Mouse (Mus musculus): ENCODE measurements around the gene Sbk3. TPM values are rescaled to one million over a fixed set of nuclear protein-coding genes. Genes with fewer than 3 reads are reported as not detected.

Gene Sbk3
- polyA plus RNA-seq, 1 experiment = 0.25 TPM

Other genes starting within 250 kb of the Sbk3 start
- gene Tmem150b, start 245.9 kb downstream of the Sbk3 start, polyA plus RNA-seq (2012; rRNA removed) = 0.99 and 1.1 TPM in 2 replicates
- 69.0 and 73.6 TPM in 2 replicates for gene Kmt5c, start 231.1 kb downstream of the Sbk3 start, polyA plus RNA-seq (2012; rRNA removed)
- 40.5 and 61.3 TPM in 2 replicates for gene Cox6b2, start 218.1 kb downstream of the Sbk3 start, polyA plus RNA-seq (2012; rRNA removed)
- gene Fam71e2, start 199.9 kb downstream of the Sbk3 start, polyA plus RNA-seq (2012; rRNA removed) = 0.06 and 0.08 TPM in 2 replicates
- 0.61 and 0.62 TPM in 2 replicates for gene Il11, start 188.3 kb downstream of the Sbk3 start, polyA plus RNA-seq (2012; rRNA removed)
- gene Tmem190, start 188.2 kb downstream of the Sbk3 start, polyA plus RNA-seq (2012; rRNA removed) = not detected in 2 replicates
- 13.6 and 14.6 TPM in 2 replicates for gene Tmem238, start 181.5 kb downstream of the Sbk3 start, polyA plus RNA-seq (2012; rRNA removed)
- gene Rpl28, start 178.3 kb downstream of the Sbk3 start, polyA plus RNA-seq (2012; rRNA removed) = 448 and 645 TPM in 2 replicates
- gene Ube2s, start 158.6 kb downstream of the Sbk3 start, polyA plus RNA-seq (2012; rRNA removed) = 115 and 129 TPM in 2 replicates
- gene Shisa7, start 126.5 kb downstream of the Sbk3 start, polyA plus RNA-seq (2012; rRNA removed) = 1.1 and 1.3 TPM in 2 replicates
- gene Isoc2b, start 100.9 kb downstream of the Sbk3 start, polyA plus RNA-seq (2012; rRNA removed) = 16.3 and 19.4 TPM in 2 replicates
- gene Isoc2a, start 94.0 kb downstream of the Sbk3 start, polyA plus RNA-seq (2012; rRNA removed) = 17.1 and 21.3 TPM in 2 replicates
- 0.15 and 0.22 TPM in 2 replicates for gene Gm36210, start 64.7 kb downstream of the Sbk3 start, polyA plus RNA-seq (2012; rRNA removed)
- 7.7 and 10.1 TPM in 2 replicates for gene Zfp628, start 56.0 kb downstream of the Sbk3 start, polyA plus RNA-seq (2012; rRNA removed)
- 10.6 and 14.1 TPM in 2 replicates for gene Nat14, start 49.1 kb downstream of the Sbk3 start, polyA plus RNA-seq (2012; rRNA removed)
- 10.5 and 12.9 TPM in 2 replicates for gene Ssc5d, start 45.4 kb downstream of the Sbk3 start, polyA plus RNA-seq (2012; rRNA removed)
- gene Sbk2, start 6.8 kb downstream of the Sbk3 start, polyA plus RNA-seq (2012; rRNA removed) = 0.29 and 0.46 TPM in 2 replicates
- gene Zfp579, start 25.0 kb upstream of the Sbk3 start, polyA plus RNA-seq (2012; rRNA removed) = 35.6 and 38.2 TPM in 2 replicates
- 25.1 and 25.4 TPM in 2 replicates for gene Zfp524, start 43.2 kb upstream of the Sbk3 start, polyA plus RNA-seq (2012; rRNA removed)
- 19.5 and 22.8 TPM in 2 replicates for gene Fiz1, start 43.5 kb upstream of the Sbk3 start, polyA plus RNA-seq (2012; rRNA removed)
- 0.25 TPM in 1 of 2 replicates, not detected in the other for gene Gm44973, start 44.3 kb upstream of the Sbk3 start, polyA plus RNA-seq (2012; rRNA removed)
- gene Zfp865, start 49.2 kb upstream of the Sbk3 start, polyA plus RNA-seq (2012; rRNA removed) = 18.8 and 27.1 TPM in 2 replicates
- gene Ccdc106, start 49.4 kb upstream of the Sbk3 start, polyA plus RNA-seq (2012; rRNA removed) = 13.1 and 13.7 TPM in 2 replicates
- not detected in 2 replicates for gene 4632433K11Rik, start 63.0 kb upstream of the Sbk3 start, polyA plus RNA-seq (2012; rRNA removed)
- 9.5 and 9.6 TPM in 2 replicates for gene Zfp784, start 67.3 kb upstream of the Sbk3 start, polyA plus RNA-seq (2012; rRNA removed)
- 12.1 and 19.8 TPM in 2 replicates for gene Zfp580, start 80.4 kb upstream of the Sbk3 start, polyA plus RNA-seq (2012; rRNA removed)
- 160 and 166 TPM in 2 replicates for gene U2af2, start 91.0 kb upstream of the Sbk3 start, polyA plus RNA-seq (2012; rRNA removed)
- 82.8 and 93.1 TPM in 2 replicates for gene Epn1, start 109.1 kb upstream of the Sbk3 start, polyA plus RNA-seq (2012; rRNA removed)
- gene Rfpl4, start 145.8 kb upstream of the Sbk3 start, polyA plus RNA-seq (2012; rRNA removed) = not detected in 2 replicates
- gene Rasl2-9, start 154.8 kb upstream of the Sbk3 start, polyA plus RNA-seq (2012; rRNA removed) = 0.43 and 0.59 TPM in 2 replicates
- not detected in 2 replicates for gene Vmn1r55, start 178.5 kb upstream of the Sbk3 start, polyA plus RNA-seq (2012; rRNA removed)
- gene Vmn1r56, start 225.6 kb upstream of the Sbk3 start, polyA plus RNA-seq (2012; rRNA removed) = not detected in 2 replicates
- gene Vmn1r57, start 247.3 kb upstream of the Sbk3 start, polyA plus RNA-seq (2012; rRNA removed) = not detected in 2 replicates